Mouse (Mus musculus) embryonic facial prominence, embryonic 11.5 days (tissue): ENCODE data around the gene Siglec1. TPM values are rescaled to one million over a fixed set of nuclear protein-coding genes. Genes with fewer than 3 reads are reported as not detected.

ENCODE experiments used
- microRNA-seq: library from miRNA; unstranded; fragments of <30 nt; microRNA quantifications from one replicate; pipeline ENCODE4, GENCODE M21; 2016; ENCODE audit warnings: borderline number of aligned reads
- polyA plus RNA-seq: library from polyadenylated mRNA; unstranded; fragments of >200 nt; fragmentation: Nextera tagmentation; extraction: Ambion mirVana; gene quantifications from 2 replicates; pipeline ENCODE4 v1.2.1, GENCODE M21; 2014

The Siglec1 gene
- polyA plus RNA-seq, 1 experiment from 2014 or later, result 0.07 TPM

Small RNAs within 50 kb of the gene (microRNA-seq; reads per million reads assigned to microRNA genes)
- not detected for gene Mir6973b

Other genes with a start within 250 kb of the Siglec1 start
- gene 4930402H24Rik, start 180.4 kb downstream of the Siglec1 start, polyA plus RNA-seq, result 31.3 TPM in 2 replicates
- 8.4 and 8.7 TPM in 2 replicates for gene Atrn, start 180.3 kb downstream of the Siglec1 start, polyA plus RNA-seq
- gene Gfra4, start 43.7 kb downstream of the Siglec1 start, polyA plus RNA-seq, result 13.3 and 15.3 TPM in 2 replicates
- gene Adam33, start 23.0 kb downstream of the Siglec1 start, polyA plus RNA-seq, result 0.57 and 0.80 TPM in 2 replicates
- gene Hspa12b, start 40.5 kb upstream of the Siglec1 start, polyA plus RNA-seq, result 6.3 and 6.6 TPM in 2 replicates
- not detected in 2 replicates for gene Gm11037, start 46.7 kb upstream of the Siglec1 start, polyA plus RNA-seq
- 81.2 and 88.3 TPM in 2 replicates for gene 1700037H04Rik, start 73.3 kb upstream of the Siglec1 start, polyA plus RNA-seq
- 5.8 and 6.1 TPM in 2 replicates for gene Cenpb, start 93.3 kb upstream of the Siglec1 start, polyA plus RNA-seq
- 48.0 and 53.4 TPM in 2 replicates for gene Cdc25b, start 100.2 kb upstream of the Siglec1 start, polyA plus RNA-seq
- gene Spef1, start 100.5 kb upstream of the Siglec1 start, polyA plus RNA-seq, result 3.4 and 4.1 TPM in 2 replicates
- 22.6 and 23.8 TPM in 2 replicates for gene Ap5s1, start 120.3 kb upstream of the Siglec1 start, polyA plus RNA-seq
- 13.3 and 14.3 TPM in 2 replicates for gene Mavs, start 147.3 kb upstream of the Siglec1 start, polyA plus RNA-seq
- gene Pank2, start 175.7 kb upstream of the Siglec1 start, polyA plus RNA-seq, result 60.6 and 68.0 TPM in 2 replicates